Mouse (Mus musculus): ENCODE measurements around the gene Tm7sf3. TPM values are rescaled to one million over a fixed set of nuclear protein-coding genes. Genes with fewer than 3 reads are reported as not detected.

The Tm7sf3 gene
- total and polyA plus RNA-seq, 2 experiments from 2014 or later: 37.2 to 43.9 TPM

DNA sequence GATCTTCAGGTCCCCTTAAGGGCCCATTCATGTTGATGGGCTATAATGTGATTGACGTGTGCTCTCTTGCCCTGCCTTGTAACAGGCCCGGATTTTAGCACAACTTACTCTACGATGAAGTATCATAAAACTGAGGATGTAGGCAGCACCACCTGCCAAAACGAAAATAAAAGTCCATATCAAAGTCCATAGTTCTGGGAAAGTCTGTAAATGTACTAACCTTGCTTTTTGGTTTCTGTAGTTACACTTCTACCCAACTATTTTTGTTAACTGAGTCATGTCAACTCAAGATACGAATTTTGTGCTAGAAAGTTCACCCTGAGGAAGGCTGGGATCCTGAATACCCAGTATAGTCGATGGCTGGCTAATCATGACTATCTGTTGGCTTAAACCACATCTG, 1.6 kb downstream of the Tm7sf3 start:
- Histone ChIP-seq H3K27me3 (ENCODE audit: insufficient read depth, low read length) (no peaks in the 10 kb centered on the region), H3K27ac (no peak overlapping the region), H3K4me3 (ENCODE audit: low read length) (no peak overlapping the region), H3K9ac (replicated peaks; ENCODE audit: low read length) (no peak overlapping the region), H3K36me3 (ENCODE audit: insufficient read depth, low read length) (no peaks in the 10 kb centered on the region), H3K4me1 (ENCODE audit: insufficient read depth, low read length) (peaks cover 3% of the 10 kb centered on the region; the same call in 1 of the 2 replicates), H3K4me2 (ENCODE audit: low read depth, low read length) (no peak overlapping the region), H3K9me3 (ENCODE audit: low read length) (no peaks in the 10 kb centered on the region)
- ATAC-seq (no peak), DNase-seq (ENCODE audit: low spot score) (no peak)
- no peak for TF ChIP-seq CTCF (IDR thresholded peaks at IDR 0.05; ENCODE audit: low read depth)
- WGBS: 86% methylated on average over 6 of the region's 6 CpGs

DNA sequence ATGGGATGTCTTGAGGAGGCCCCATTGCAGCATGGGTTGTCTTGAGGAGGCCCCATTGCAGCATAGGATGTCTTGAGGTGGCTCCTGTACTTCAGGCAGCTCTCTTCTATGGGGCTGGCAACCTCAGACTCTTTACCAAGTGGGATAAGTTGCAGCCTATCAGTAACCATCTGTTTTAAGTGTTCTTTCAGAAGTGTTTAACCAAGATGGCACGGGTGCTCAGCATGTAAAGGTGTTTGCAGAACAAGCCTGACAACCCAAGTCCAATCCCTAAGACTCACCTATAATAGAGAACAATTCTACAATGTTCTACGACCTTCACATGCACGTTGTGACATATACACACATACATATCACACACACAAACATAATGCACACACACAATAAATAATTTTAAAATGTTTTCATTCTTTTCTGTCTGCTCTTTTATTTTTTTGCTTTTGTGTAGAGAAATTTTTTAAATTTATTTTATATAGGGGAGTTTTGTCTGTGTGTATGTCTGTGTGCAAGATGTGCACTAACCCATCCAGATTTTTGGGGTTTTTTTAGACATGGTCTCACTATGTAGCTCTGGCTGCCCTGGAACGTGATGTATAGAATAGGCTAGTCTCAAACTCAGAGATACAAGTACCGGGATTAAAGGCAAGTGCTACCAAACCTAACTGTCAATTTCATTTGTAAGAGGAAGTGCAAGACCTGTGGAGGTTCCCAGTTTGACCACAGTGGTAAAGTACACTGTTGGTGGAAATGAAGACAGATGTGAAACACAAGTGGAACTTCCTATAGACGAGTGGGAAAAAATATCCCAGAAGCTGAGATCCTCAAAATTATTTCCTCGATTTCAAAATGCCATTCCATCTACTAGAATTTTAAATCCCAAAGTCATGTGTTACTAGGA, 2.3 kb downstream of the Tm7sf3 start:
- H3K4me1 ChIP-seq (ENCODE audit: insufficient read depth, low read length): peaks cover 3% of the 10 kb centered on the region; the same call in 1 of the 2 replicates
- no peaks in the 10 kb centered on the region for H3K36me3 ChIP-seq (ENCODE audit: insufficient read depth, low read length)
- H3K4me3 ChIP-seq (ENCODE audit: low read length): no peak overlapping the region
- H3K9ac ChIP-seq (replicated peaks; ENCODE audit: low read length): no peak overlapping the region
- no peaks in the 10 kb centered on the region for H3K9me3 ChIP-seq (ENCODE audit: low read length)
- TF ChIP-seq CTCF (IDR thresholded peaks at IDR 0.05; ENCODE audit: low read depth): no peak
- no peaks in the 10 kb centered on the region for H3K27me3 ChIP-seq (ENCODE audit: insufficient read depth, low read length)
- no peak for DNase-seq (ENCODE audit: low spot score)
- no peak for ATAC-seq
- no peak overlapping the region for H3K4me2 ChIP-seq (ENCODE audit: low read depth, low read length)
- no peak overlapping the region for H3K27ac ChIP-seq
- 91% methylated on average over 7 of the region's 7 CpGs for WGBS

DNA sequence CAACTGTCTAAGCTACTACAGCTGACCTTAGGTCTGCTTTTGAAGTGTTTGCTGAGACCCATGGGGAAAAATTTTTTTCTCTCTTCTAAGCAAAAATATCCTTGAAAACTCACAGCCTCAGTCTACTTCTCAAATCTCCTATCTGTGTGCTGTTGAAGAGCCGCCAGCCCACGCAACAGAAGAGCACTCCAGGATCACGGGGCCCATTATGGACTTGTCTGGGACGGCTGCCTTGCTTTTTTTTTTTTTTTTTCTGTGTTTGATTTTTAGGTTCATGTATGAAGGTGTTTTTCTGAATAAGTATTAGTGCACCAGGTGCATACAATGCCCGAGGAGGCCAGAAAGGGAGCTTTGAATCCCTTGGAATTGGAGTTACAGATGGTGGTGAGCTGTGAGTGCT, 6.1 kb downstream of the Tm7sf3 start:
- Histone ChIP-seq H3K9ac (replicated peaks; ENCODE audit: low read length) (no peak overlapping the region), H3K27me3 (ENCODE audit: insufficient read depth, low read length) (no peaks in the 10 kb centered on the region)

DNA sequence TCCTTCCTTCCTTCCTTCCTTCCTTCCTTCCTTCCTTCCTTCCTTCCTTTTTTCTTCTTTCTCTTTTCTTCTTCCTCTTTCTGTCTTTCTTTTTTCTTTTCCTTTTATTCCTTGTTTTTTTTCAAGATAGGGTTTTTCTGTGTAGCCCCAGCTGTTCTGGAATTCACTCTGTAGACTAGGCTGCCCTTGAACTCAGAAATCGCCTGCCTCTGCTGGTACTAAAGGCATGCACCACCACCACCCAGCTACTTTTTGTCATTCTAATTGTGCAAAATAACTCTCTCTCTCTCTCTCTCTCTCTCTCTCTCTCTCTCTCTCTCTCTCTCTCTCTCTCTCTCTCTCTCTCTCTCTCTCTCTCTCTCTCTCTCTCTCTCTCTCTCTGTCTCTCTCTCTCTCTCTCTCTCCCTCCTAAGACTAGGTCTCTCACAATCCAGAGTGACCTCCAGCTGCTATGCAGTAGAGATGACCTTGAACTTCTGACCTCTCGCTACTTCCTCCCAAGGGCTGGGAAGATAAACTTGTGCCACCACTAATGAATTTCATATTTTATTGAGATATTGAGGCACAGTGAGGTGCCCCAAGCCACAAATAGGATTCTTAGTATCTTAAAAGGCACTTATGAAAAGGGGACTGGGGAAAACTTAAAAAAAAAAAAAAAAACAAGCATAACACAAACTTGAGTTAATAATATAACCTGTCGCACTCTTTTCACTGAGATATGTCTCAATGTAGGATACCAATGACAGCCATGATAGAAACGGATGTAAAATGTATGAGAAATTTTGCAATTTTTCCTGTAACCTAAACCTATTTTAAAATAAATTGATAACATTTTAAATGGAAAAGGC, 7.6 kb downstream of the Tm7sf3 start:
- DNase-seq (ENCODE audit: low spot score) (no peak), ATAC-seq (no peak)
- Histone ChIP-seq H3K9ac (replicated peaks; ENCODE audit: low read length) (no peak overlapping the region; the same call in 1 of the 2 replicates), H3K27me3 (ENCODE audit: insufficient read depth, low read length) (no peaks in the 10 kb centered on the region), H3K4me3 (ENCODE audit: low read length) (no peak overlapping the region), H3K4me2 (ENCODE audit: low read depth, low read length) (peak overlapping the region; percentile 70; the same call in 1 of the 2 replicates), H3K27ac (no peak overlapping the region), H3K36me3 (ENCODE audit: insufficient read depth, low read length) (no peaks in the 10 kb centered on the region), H3K4me1 (ENCODE audit: insufficient read depth, low read length) (0 out of 2 replicates have a peak, but pooled peaks cover 8% of the 10 kb centered on the region), H3K9me3 (ENCODE audit: low read length) (no peaks in the 10 kb centered on the region)
- TF ChIP-seq CTCF (IDR thresholded peaks at IDR 0.05; ENCODE audit: low read depth): no peak
- 63% methylated on average over 4 of the region's 4 CpGs for WGBS

More for the DNA sequence above, 6.1 kb downstream of the Tm7sf3 start:
- ATAC-seq (no peak), DNase-seq (ENCODE audit: low spot score) (no peak)
- Histone ChIP-seq H3K9me3 (ENCODE audit: low read length) (no peaks in the 10 kb centered on the region), H3K4me2 (ENCODE audit: low read depth, low read length) (no peak overlapping the region), H3K4me1 (ENCODE audit: insufficient read depth, low read length) (0 out of 2 replicates have a peak, but pooled peaks cover 8% of the 10 kb centered on the region), H3K36me3 (ENCODE audit: insufficient read depth, low read length) (no peaks in the 10 kb centered on the region), H3K4me3 (ENCODE audit: low read length) (no peak overlapping the region), H3K27ac (no peak overlapping the region)
- 86% methylated on average over 5 of the region's 5 CpGs for WGBS
- no peak for TF ChIP-seq CTCF (IDR thresholded peaks at IDR 0.05; ENCODE audit: low read depth)

DNA sequence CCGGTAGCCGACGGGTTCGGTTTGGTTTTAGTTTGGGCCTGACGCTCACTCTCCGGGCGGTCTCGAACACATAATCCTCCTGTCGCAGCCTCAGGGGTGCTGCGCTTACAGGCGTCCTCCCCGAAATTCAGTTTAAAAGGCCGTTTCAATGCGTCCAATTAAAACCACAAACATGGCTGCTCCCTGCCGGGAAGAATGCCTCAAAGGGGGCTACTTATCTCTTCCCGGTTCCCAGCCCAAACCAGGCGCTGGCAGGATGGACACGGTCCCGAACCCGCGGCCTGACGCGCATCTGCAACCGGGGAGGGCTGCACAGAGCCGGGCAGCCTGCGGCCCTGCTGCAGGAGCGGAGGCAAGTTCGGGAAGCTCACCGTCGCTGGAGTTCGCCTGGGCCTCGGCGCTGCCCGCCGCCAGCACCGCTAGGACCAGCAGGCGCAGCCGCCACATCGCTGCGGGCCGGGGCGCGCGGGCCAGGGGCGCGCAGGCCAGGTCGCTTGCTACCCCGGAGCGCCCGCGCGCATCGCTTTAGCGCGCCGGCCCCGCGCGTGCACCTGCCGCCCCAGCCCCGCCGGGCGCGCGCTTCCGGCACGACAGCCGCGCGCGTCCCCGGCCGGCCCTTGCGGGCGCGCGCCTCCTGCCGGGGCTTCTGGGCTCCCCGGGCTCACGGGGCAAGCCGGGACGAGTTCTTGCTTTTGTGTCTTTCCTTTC, 8.5 kb downstream of the Tm7sf3 start:
- DNase-seq (ENCODE audit: low spot score) (peak; percentile 96), ATAC-seq (peak; percentile 92)
- H3K4me1 ChIP-seq (ENCODE audit: insufficient read depth, low read length): 0 out of 2 replicates have a peak, but pooled peaks cover 8% of the 10 kb centered on the region
- no peaks in the 10 kb centered on the region for H3K9me3 ChIP-seq (ENCODE audit: low read length)
- H3K27me3 ChIP-seq (ENCODE audit: insufficient read depth, low read length): no peaks in the 10 kb centered on the region
- peak overlapping the region; percentile 76 for H3K9ac ChIP-seq (replicated peaks; ENCODE audit: low read length)
- WGBS: under 1% methylated on average over 57 of the region's 82 CpGs
- no peak for TF ChIP-seq CTCF (IDR thresholded peaks at IDR 0.05; ENCODE audit: low read depth)
- no peaks in the 10 kb centered on the region for H3K36me3 ChIP-seq (ENCODE audit: insufficient read depth, low read length)
- peak overlapping the region; percentile 70 for H3K4me2 ChIP-seq (ENCODE audit: low read depth, low read length)
- peak overlapping the region; percentile 84 for H3K4me3 ChIP-seq (ENCODE audit: low read length)
- peak overlapping the region; percentile 87 for H3K27ac ChIP-seq

DNA sequence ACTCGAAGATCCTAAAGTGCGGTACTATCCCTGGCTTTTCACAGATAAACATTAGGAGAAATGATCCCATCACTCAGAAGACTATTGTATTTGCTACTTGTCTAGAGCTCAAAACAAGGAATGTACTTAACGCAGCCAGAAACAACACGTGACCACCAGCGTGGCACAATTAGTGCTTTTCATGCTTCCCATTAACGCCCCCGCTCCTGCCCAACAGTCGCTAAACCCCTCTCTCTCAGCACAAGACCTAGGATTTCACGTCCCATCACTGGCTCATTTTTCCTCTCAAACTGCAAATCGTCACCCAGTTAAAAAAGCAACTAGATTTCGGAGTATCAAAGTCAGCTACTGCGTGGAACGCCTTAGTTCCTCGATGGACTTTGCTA, 9.0 kb downstream of the Tm7sf3 start:
- H3K27me3 ChIP-seq (ENCODE audit: insufficient read depth, low read length): no peaks in the 10 kb centered on the region
- H3K27ac ChIP-seq: peak overlapping the region; percentile 87
- H3K4me2 ChIP-seq (ENCODE audit: low read depth, low read length): peak overlapping the region; percentile 70
- 9% methylated on average over 14 of the region's 14 CpGs for WGBS
- peak overlapping the region; percentile 76 for H3K9ac ChIP-seq (replicated peaks; ENCODE audit: low read length)
- ATAC-seq: peak; percentile 39; the same call in 1 of the 2 replicates
- no peaks in the 10 kb centered on the region for H3K36me3 ChIP-seq (ENCODE audit: insufficient read depth, low read length)
- peak; percentile 51 for DNase-seq (ENCODE audit: low spot score)
- no peak for TF ChIP-seq CTCF (IDR thresholded peaks at IDR 0.05; ENCODE audit: low read depth)
- no peaks in the 10 kb centered on the region for H3K9me3 ChIP-seq (ENCODE audit: low read length)
- 0 out of 2 replicates have a peak, but pooled peaks cover 8% of the 10 kb centered on the region for H3K4me1 ChIP-seq (ENCODE audit: insufficient read depth, low read length)
- peak overlapping the region; percentile 84 for H3K4me3 ChIP-seq (ENCODE audit: low read length)
